Mouse (Mus musculus): ENCODE measurements around the gene Chkb.

- TF ChIP-seq CTCF (IDR thresholded peaks at IDR 0.05; ENCODE audit: low read depth, low read length) (no peak), POLR2A (IDR thresholded peaks at IDR 0.05; ENCODE audit: borderline replicate concordance, low read depth, low read length) (no peak)
Observed at GRCm38 (mm10) chr15:89428136-89428790, 1.4 kb downstream of the Chkb start.
